In genomic region chr7:100187601-100188000, GRCm38 (mm10) we compare ENCODE assay signal across 9 mouse cellular contexts. TPM values are rescaled to one million over a fixed set of nuclear protein-coding genes. Genes with fewer than 3 reads are reported as not detected.
DNase-seq lines count a peak whose midpoint lies in the region; ATAC-seq lines count a peak whose summit lies in the region.
"Had no signal": no experiment of that assay in that cellular context is flagged by ENCODE, and none has a peak within 500 bp of the region (broad histone marks: within the 10 kb centered on the region; RNA-seq: fewer than 3 reads in every experiment).

No protein-coding gene starts in this region.

- H3K4me3 ChIP-seq in heart, embryonic 10.5 days: no peak overlapping the region
- H3K4me3 ChIP-seq in embryonic facial prominence, embryonic 14.5 days (ENCODE audit: low read depth, low read length): no peak overlapping the region
- no peak overlapping the region for H3K4me3 ChIP-seq in midbrain, embryonic 10.5 days
- H3K4me3 ChIP-seq: embryonic facial prominence, embryonic 12.5 days had no signal

- no peak for ATAC-seq in embryonic facial prominence, embryonic 14.5 days (ENCODE audit: low read depth)

- H3K4me2 ChIP-seq in embryonic facial prominence, embryonic 14.5 days (ENCODE audit: low read depth, low read length): no peak overlapping the region
- H3K4me2 ChIP-seq: embryonic facial prominence, embryonic 12.5 days had no signal

- 23% methylated on average over 7 of the region's 7 CpGs for WGBS in heart, embryonic 10.5 days
- WGBS in embryonic facial prominence, embryonic 14.5 days: 24% methylated on average over 7 of the region's 7 CpGs
- WGBS in midbrain, embryonic 10.5 days: 29% methylated on average over 7 of the region's 7 CpGs

- peak; percentile 26 to 69 for DNase-seq in heart, adult 18-20 months
- DNase-seq in heart, embryonic 10.5 days (ENCODE audit: low spot score): no peak
- DNase-seq in B cell, adult 2 months: peak; percentile 57 to 61
- peak; percentile 25 for DNase-seq in adrenal gland, adult 2 months
- peak; percentile 27 for DNase-seq in embryonic facial prominence, embryonic 14.5 days (ENCODE audit: low spot score)
- DNase-seq in layer of hippocampus, adult 9-10 months (ENCODE audit: low spot score): peak; percentile 37
- peak; percentile 47 for DNase-seq in midbrain, embryonic 10.5 days (ENCODE audit: low spot score)
- peak; percentile 49 for DNase-seq in thymus, postnatal 14 days

- no peaks in the 10 kb centered on the region for H3K9me3 ChIP-seq in heart, embryonic 10.5 days
- no peaks in the 10 kb centered on the region for H3K9me3 ChIP-seq in embryonic facial prominence, embryonic 14.5 days (ENCODE audit: control insufficient read depth, low read length)
- no peaks in the 10 kb centered on the region for H3K9me3 ChIP-seq in midbrain, embryonic 10.5 days (replicated peaks)
- H3K9me3 ChIP-seq: embryonic facial prominence, embryonic 12.5 days had no signal

- no peaks in the 10 kb centered on the region for H3K4me1 ChIP-seq in heart, embryonic 10.5 days
- no peaks in the 10 kb centered on the region for H3K4me1 ChIP-seq in embryonic facial prominence, embryonic 14.5 days (ENCODE audit: control insufficient read depth, insufficient read depth, low read length)
- H3K4me1 ChIP-seq in midbrain, embryonic 10.5 days: no peaks in the 10 kb centered on the region
- H3K4me1 ChIP-seq: embryonic facial prominence, embryonic 12.5 days had no signal

- H3K27me3 ChIP-seq in heart, embryonic 10.5 days (ENCODE audit: insufficient read depth, poor library complexity, severe bottlenecking): peaks cover 17% of the 10 kb centered on the region; the same call in 1 of the 2 replicates
- no peaks in the 10 kb centered on the region for H3K27me3 ChIP-seq in embryonic facial prominence, embryonic 14.5 days (replicated peaks; ENCODE audit: control insufficient read depth, insufficient read depth, low read length)
- H3K27me3 ChIP-seq in midbrain, embryonic 10.5 days (ENCODE audit: low read depth, poor library complexity, severe bottlenecking): no peaks in the 10 kb centered on the region
- H3K27me3 ChIP-seq: embryonic facial prominence, embryonic 12.5 days had no signal

- H3K9ac ChIP-seq in embryonic facial prominence, embryonic 14.5 days (ENCODE audit: low read depth, low read length): no peak overlapping the region
- H3K9ac ChIP-seq: embryonic facial prominence, embryonic 12.5 days had no signal

- no peak overlapping the region for H3K27ac ChIP-seq in heart, embryonic 10.5 days
- no peak overlapping the region for H3K27ac ChIP-seq in embryonic facial prominence, embryonic 14.5 days (replicated peaks; ENCODE audit: low read depth, low read length)
- no peak overlapping the region for H3K27ac ChIP-seq in midbrain, embryonic 10.5 days (replicated peaks)
- H3K27ac ChIP-seq: embryonic facial prominence, embryonic 12.5 days had no signal

- H3K36me3 ChIP-seq in heart, embryonic 10.5 days: no peaks in the 10 kb centered on the region
- H3K36me3 ChIP-seq in embryonic facial prominence, embryonic 14.5 days (ENCODE audit: control insufficient read depth, insufficient read depth, low read length): no peaks in the 10 kb centered on the region
- no peaks in the 10 kb centered on the region for H3K36me3 ChIP-seq in midbrain, embryonic 10.5 days
- H3K36me3 ChIP-seq: embryonic facial prominence, embryonic 12.5 days had no signal

RNA-seq across cellular contexts. Expression of gene Kcne3, which starts 11.3 kb away (rescaled TPM):
- under 1 TPM; 0.59 to 0.99 TPM for total RNA-seq in heart, adult 18-20 months (2021)
- 4.2 and 5.9 TPM in 2 replicates for polyA plus RNA-seq in heart, embryonic 10.5 days (2016; fragmentation: Nextera tagmentation; extraction: Ambion mirVana)
- total RNA-seq in adrenal gland, adult 2 months (2021): 1 to 10 TPM in 1 of 2 experiments, under 1 TPM in 1; 0.84 to 1.6 TPM
- 1.6 and 2.7 TPM in 2 replicates for polyA plus RNA-seq in adrenal gland, adult 2 months (2012; rRNA removed)
- polyA plus RNA-seq in embryonic facial prominence, embryonic 14.5 days (2014; fragmentation: Nextera tagmentation; extraction: Ambion mirVana): 12.4 and 13.3 TPM in 2 replicates
- 2.9 and 6.7 TPM in 2 replicates for polyA plus RNA-seq in midbrain, embryonic 10.5 days (2016; fragmentation: Nextera tagmentation; extraction: Ambion mirVana)

RNA-seq across cellular contexts. Expression of gene Lipt2, which starts 28.5 kb away (rescaled TPM):
- 1 to 10 TPM; 5.5 TPM for total RNA-seq in heart, adult 18-20 months (2021)
- 13.1 and 20.9 TPM in 2 replicates for polyA plus RNA-seq in heart, embryonic 10.5 days (2016; fragmentation: Nextera tagmentation; extraction: Ambion mirVana)
- total RNA-seq in adrenal gland, adult 2 months (2021): 1 to 10 TPM; 3.0 to 6.0 TPM
- 12.9 and 15.5 TPM in 2 replicates for polyA plus RNA-seq in adrenal gland, adult 2 months (2012; rRNA removed)
- polyA plus RNA-seq in embryonic facial prominence, embryonic 14.5 days (2014; fragmentation: Nextera tagmentation; extraction: Ambion mirVana): 21.0 and 27.1 TPM in 2 replicates
- polyA plus RNA-seq in midbrain, embryonic 10.5 days (2016; fragmentation: Nextera tagmentation; extraction: Ambion mirVana): 20.7 and 23.4 TPM in 2 replicates

RNA-seq across cellular contexts. Expression of gene Pgm2l1, which starts 39.6 kb away (rescaled TPM):
- 1 to 10 TPM; 6.3 to 7.0 TPM for total RNA-seq in heart, adult 18-20 months (2021)
- 0.94 and 1.4 TPM in 2 replicates for polyA plus RNA-seq in heart, embryonic 10.5 days (2016; fragmentation: Nextera tagmentation; extraction: Ambion mirVana)
- total RNA-seq in adrenal gland, adult 2 months (2021): 1 to 10 TPM; 4.1 to 5.6 TPM
- 2.6 and 2.9 TPM in 2 replicates for polyA plus RNA-seq in adrenal gland, adult 2 months (2012; rRNA removed)
- polyA plus RNA-seq in embryonic facial prominence, embryonic 14.5 days (2014; fragmentation: Nextera tagmentation; extraction: Ambion mirVana): 3.8 and 4.1 TPM in 2 replicates
- 4.5 and 7.3 TPM in 2 replicates for polyA plus RNA-seq in midbrain, embryonic 10.5 days (2016; fragmentation: Nextera tagmentation; extraction: Ambion mirVana)
